Mouse (Mus musculus) kidney, adult 9 months (tissue): Measurements from ENCODE around the gene Rictor.

Experiments
- DNase-seq: peaks from one replicate; pipeline ENCODE4 v3.0.0; 2022

Gene Rictor

DNA sequence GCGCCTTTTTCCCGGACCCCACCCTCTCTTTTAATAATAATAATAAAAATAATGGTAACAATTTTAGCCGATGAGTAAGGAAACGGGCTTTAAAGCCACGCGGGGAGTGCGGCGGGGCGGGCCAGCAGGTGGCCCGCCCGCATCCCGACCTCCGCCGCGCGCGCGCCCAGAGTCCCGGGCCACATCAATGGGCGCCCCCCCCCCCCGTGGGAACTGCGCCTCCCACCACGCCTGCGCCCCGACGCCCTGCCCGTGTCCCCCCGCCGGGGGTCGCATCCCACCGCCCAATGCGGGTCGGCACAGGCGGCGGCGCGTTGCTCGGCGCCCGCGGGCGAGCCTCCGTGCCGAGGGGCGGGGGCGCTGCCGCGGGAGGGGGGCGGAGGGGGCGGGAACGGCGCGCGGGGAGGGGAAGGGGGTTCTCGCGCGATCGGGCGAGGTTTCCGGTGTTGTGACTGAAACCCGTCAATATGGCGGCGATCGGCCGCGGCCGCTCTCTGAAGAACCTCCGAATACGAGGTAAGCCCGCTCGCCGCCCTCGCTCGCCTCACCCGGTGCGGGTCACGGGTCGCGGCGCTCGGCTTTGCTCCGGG is at the start of gene Rictor:
Rictor (plus strand) TSS at position 444 of the 590 bp plus-strand sequence.
- peak; percentile 75 for DNase-seq

DNA sequence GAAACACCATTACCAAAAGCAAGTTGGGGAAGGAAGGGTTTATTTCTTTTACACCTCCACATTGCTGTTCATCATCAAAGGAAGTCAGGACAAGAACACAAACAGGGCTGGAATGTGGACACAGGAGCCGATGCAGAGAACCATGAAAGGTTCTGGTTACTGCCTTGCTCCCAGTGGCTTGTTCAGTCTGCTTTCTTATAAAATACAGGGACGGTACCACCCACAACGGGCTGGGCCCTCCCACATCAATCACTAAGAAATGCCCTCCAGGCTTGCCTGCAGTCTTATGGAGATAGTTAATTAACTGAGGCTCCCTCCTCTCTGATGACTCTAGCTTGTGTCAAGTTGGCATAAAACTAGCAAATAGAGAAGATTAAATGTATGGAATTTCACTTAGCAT is 46.2 kb upstream of the Rictor start:
- DNase-seq: no peak

- DNase-seq: no peak
Observed at GRCm38 (mm10) chr15:6663991-6664390, 44.2 kb upstream of the Rictor start.

- DNase-seq: no peak
Observed at GRCm38 (mm10) chr15:6666072-6666471, 42.1 kb upstream of the Rictor start.

- DNase-seq: no peak
Observed at GRCm38 (mm10) chr15:6668793-6669437, 39.3 kb upstream of the Rictor start.

GRCm38 (mm10) chr15:6678479-6678878 is 29.7 kb upstream of the Rictor start:
- no peak for DNase-seq

- peak; percentile 34 for DNase-seq
Observed at GRCm38 (mm10) chr15:6702164-6702563, 6.0 kb upstream of the Rictor start.

DNA sequence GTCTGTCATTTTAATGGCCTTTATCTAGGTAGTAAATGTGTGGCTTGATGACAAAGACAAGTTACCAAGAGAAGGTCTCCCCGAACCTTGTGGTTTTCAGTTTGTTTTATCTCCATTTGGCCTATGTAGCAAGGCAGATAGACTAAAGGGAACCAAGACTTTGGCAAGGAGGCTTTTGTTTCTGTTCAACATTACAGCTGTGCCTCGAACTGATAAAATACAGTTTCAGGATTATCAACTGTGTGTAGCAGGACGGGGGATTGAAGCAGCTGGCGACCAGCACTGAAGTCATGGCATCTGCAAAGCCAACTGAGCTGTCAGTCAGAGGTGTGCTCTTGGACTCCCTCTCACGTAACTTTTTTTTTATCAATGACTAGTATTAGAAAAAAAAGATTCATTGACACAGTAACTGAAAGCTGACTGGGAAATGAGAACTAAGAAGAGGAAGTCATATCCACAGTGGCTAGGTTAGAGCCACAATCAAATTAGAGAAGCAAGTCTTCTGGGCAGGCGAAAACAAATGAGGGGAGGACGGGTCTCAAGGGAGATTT is 2.8 kb upstream of the Rictor start:
- DNase-seq: no peak

GRCm38 (mm10) chr15:6707551-6707935 is 636 bp upstream of the Rictor start:
- DNase-seq: peak; percentile 69

DNA sequence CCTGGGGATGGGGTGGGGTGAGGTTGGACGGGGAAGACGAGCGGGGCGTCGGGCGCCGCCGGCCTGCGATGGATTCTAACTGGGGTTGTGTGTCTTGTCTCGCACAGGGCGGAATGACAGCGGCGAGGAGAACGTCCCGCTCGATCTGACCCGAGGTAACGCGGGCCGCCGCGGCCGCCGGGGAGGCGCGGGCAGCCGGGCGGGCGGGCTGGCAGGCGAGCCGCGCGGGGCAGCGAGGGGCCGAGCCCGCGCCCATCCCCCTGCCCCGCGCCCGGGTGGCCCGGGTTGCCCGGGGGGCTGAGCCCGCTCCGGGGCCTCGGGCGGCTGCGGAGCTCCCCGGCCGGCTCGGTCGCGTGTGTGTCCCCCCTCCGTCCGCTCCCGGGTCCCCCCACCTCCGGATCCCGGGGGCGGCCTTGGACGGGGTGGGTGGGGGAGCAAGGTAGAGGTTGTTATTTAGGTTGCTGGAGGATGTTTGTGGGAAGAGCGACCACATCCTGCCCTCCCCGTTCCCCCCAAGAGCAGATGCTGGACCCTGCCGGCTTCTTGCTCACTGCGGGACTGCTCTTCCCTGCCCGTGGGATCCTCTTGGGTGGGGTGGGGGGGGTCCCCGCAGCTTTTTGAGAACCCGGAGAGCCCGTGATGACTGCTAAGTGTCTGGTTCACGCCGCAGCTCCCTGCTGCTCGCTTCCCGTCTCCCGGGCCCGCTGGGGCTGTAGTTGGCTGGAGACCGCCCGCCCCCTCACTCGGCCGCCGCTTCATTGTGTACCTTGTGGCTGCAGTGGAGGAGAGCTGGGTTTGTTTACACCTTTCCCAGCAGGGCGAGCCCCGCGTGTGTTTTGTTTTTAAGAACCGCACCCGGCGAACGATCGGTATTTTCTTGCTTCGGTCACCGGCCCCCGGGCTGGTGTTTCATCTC is 605 bp downstream of the Rictor start:
- DNase-seq: no peak

- DNase-seq: no peak
Observed at GRCm38 (mm10) chr15:6709618-6710017, 1.4 kb downstream of the Rictor start.

DNA sequence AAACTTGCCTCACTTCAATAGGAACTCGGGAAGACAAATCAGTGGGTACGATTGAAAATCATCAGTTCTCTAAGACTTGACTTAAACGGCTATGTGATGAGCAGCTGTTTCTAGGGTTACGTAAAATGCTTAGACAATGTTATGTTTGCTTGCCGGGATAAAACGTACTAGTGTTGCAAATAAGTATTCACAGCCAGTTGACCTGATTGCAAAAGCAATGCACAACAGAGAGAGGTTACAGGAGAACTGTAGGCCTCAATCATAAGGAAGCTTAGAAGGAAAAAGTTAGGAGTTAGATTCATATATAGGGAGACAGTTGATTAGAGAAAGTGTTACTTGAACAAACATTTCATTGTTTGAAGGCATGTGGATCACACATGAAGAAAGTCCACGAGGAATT is 2.2 kb downstream of the Rictor start:
- no peak for DNase-seq

GRCm38 (mm10) chr15:6711226-6711625 is 3.0 kb downstream of the Rictor start:
- DNase-seq: no peak

GRCm38 (mm10) chr15:6714819-6715218 is 6.6 kb downstream of the Rictor start:
- DNase-seq: peak; percentile 36

DNA sequence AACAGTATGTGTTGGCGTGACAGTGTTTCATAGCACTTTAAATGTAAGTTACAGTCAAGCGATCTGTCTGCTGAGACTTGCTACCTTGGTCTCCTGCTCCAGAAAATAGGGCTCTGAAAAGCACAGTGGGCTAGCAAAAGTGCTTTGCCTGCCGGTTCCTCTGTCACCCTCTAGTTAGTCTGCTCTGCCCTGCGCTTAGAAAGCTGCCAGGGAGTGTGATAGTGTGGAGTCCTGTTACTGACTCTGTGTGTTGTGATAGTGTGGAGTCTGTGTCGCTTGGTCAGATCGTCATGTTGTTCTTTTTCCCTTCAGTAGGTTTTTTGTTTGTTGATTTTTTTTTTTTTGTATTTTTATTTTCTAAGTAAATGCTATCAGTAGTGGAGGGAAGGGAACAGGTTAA is 7.1 kb downstream of the Rictor start:
- DNase-seq: no peak

DNA sequence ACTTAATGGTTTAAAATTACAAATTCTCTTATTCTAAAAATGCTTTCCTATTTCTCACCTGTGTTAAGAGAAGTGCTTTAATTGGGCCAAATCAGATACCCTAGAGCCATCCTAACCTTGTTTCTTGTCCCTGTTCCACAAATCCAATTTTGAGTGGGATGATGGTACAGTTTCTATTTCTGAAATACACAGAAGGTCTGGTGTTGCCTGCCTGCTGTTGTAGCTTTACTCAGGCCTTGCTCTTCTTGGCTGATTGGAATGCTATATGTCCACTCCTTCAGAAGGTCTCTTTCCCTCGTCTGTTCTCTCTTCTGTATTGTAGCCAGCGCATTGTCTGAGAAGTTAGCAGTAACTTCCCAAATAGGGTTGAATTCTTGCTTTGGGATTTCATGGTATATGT is 13.2 kb downstream of the Rictor start:
- no peak for DNase-seq

GRCm38 (mm10) chr15:6721802-6722201 is 13.6 kb downstream of the Rictor start:
- DNase-seq: no peak

GRCm38 (mm10) chr15:6722405-6723176 is 14.4 kb downstream of the Rictor start:
- DNase-seq: no peak

DNA sequence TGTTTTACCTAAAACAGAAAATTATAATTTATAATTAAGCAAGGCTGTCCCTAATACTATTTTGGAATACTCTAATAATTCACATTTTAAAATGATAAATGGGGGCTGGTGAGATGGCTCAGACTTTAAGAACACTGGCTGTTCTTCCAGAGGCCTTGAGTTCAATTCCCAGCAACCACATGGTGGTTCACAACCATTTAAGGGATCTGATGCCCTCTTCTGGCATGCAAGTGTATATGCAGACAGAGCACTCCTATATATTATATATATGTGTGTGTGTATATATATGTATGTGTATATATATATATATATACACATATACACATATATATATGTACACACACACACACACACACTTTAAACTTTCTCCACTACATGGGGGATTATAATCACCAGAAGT is 15.2 kb downstream of the Rictor start:
- no peak for DNase-seq

- no peak for DNase-seq
Observed at GRCm38 (mm10) chr15:6724442-6724841, 16.3 kb downstream of the Rictor start.

GRCm38 (mm10) chr15:6726130-6726808 is 18.1 kb downstream of the Rictor start:
- no peak for DNase-seq

- DNase-seq: no peak
Observed at GRCm38 (mm10) chr15:6733076-6733475, 24.9 kb downstream of the Rictor start.
